Mouse (Mus musculus) gastrocnemius, adult 2 months (tissue): Measurements from ENCODE around the gene Arpc4. TPM values are rescaled to one million over a fixed set of nuclear protein-coding genes. Genes with fewer than 3 reads are reported as not detected.

Experiments used
- DNase-seq: peaks from one replicate; pipeline ENCODE4 v3.0.0; 2022
- H3K27ac ChIP-seq: fragments of 200-600 bp; 2 replicates; pipeline ENCODE4 v1.8.1; 2022; ENCODE audit warnings: mild to moderate bottlenecking
- H3K4me3 ChIP-seq: fragments of 200-600 bp; 2 replicates; pipeline ENCODE4 v1.8.1; 2022; ENCODE audit warnings: mild to moderate bottlenecking, moderate library complexity
- CTCF ChIP-seq: fragments of 200-600 bp; IDR thresholded peaks from 2 replicates; pipeline ENCODE4 v1.8.1; 2022; ENCODE audit warnings: antibody characterized with exemption, mild to moderate bottlenecking, moderate library complexity
- intact Hi-C: fragments of 180-260 bp; cut with DNase I; formaldehyde crosslinking; loops from one replicate; pipeline ENCODE4 v1.15.1; 2025
- microRNA-seq: library from miRNA; unstranded; fragments of <30 nt; microRNA quantifications from one replicate; pipeline ENCODE4 v1.2.0, GENCODE M21; 2021
- total RNA-seq, 2 experiments: library from RNA; stranded (reverse); gene quantifications; 2 replicates each; pipeline ENCODE4 v1.2.3; 2021

Arpc4 gene
- total RNA-seq, 2 experiments from 2014 or later = 47.4 to 53.4 TPM

DNA sequence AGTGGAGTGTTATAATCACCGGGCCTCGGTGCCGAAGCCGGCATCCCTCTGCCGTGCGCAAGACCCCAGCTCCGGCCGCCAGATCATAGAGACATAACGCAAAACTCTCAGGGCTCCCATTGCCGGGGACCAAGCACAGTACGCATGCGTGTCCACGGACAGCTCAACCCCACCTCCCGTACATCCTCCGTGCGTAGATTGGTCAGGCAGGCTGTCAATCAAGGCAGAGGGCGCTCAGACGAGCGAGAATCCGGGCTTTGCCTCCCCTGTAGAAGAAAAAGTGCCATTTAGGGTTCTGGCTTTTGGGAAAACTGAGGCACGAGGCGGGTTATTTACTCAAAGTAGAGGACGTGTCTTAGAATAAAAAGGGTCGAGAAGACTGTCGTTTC is 41.3 kb downstream of the Arpc4 start, which contains the start of gene Rpusd3:
Gene Rpusd3 (minus strand): TSS at position 142 of the 389 bp plus-strand sequence.
- peak; percentile 100 for DNase-seq
- TF ChIP-seq CTCF = no peak
- peak within 1 kb of the TSS; percentile 91 for H3K4me3 ChIP-seq
- intact Hi-C loops = no loop called here
- H3K27ac ChIP-seq = peak within 1 kb of the TSS; percentile 91

DNA sequence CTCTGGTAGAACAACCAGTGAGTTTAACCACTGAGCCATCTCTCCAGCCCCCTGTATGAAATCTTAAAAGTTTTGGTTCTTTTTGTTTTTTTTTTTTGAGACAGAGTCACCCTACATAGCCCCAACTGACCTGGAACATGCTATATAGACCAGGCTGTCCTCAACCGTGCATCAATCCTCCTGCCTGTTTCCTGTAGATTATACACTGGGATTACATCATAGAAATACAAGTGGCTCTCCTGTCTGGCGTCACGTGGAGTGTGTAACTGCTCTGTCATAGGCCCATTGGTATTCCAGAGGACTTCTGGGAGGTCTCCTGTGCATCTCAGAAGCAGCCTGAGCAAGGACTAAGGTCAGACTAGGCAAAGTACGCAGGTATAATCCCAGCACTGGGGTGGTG is 45.1 kb downstream of the Arpc4 start:
- Histone ChIP-seq H3K4me3 (no peak overlapping the region), H3K27ac (no peak overlapping the region)
- DNase-seq = no peak
- intact Hi-C loops = no loop called here
- no peak for TF ChIP-seq CTCF

DNA sequence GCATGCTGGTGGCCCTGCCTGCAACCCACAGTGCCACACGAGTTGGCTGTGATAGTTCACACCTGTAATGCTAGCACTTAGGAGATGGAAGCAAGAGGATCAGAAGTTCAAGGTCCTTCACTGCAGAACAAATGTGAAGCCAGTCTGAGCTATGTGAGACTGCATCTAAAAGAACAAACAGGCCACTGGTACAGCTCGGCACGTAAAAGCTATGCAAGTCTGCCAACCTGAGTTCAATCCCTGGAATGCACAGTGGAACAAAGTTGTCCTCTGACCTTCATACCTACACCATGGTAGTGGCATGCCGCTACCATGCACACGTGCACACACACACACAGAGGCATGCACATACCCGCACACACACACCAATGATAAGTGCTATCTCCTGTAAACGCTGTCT is 46.3 kb downstream of the Arpc4 start:
- DNase-seq = no peak
- intact Hi-C loops = no loop called here
- peak; percentile 35 for TF ChIP-seq CTCF
- Histone ChIP-seq H3K4me3 (no peak overlapping the region), H3K27ac (no peak overlapping the region)

DNA sequence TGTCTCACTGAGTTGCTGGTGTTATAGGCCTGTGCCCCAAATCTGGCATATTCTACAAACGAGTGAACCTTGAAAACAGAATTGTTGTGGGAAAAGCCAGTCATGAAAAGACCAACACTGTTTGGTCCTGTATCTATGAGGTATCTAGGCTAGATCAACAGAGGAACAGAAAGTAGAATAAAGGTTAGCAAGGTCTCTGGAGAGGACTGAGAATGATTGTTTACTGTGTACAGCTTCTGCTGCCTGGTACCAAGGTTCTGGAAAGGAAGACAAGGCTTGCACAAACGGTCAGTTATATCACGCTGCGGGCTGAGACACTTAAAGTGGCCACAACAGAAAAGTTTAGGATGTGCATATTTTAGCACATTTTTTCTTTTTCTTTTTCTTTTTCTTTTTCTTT is 48.8 kb downstream of the Arpc4 start:
- no peak overlapping the region for H3K4me3 ChIP-seq
- intact Hi-C loops = no loop called here
- DNase-seq = no peak
- TF ChIP-seq CTCF = no peak
- H3K27ac ChIP-seq = no peak overlapping the region

DNA sequence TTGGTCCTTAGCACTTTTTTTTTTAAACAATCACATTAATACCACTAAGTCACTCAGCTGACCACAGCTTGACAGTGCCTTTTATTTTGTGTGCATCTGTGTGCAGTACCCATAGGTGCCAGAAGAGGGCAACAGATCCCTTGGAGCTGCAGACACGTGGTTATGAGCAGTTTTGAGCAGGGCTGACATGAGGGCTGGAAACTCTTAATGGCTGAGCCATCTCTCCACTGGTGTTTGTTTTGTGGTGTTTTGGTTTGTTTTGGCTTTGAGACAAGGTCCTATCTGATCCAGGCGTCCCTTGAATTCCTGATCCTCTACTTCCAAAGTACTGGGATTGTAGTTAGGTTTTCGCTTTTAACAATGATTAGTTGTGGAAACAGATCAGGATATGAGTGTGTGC is 49.5 kb downstream of the Arpc4 start:
- no peak for DNase-seq
- intact Hi-C loops = no loop called here
- no peak overlapping the region for H3K4me3 ChIP-seq
- H3K27ac ChIP-seq = no peak overlapping the region
- peak; percentile 58 for TF ChIP-seq CTCF

DNA sequence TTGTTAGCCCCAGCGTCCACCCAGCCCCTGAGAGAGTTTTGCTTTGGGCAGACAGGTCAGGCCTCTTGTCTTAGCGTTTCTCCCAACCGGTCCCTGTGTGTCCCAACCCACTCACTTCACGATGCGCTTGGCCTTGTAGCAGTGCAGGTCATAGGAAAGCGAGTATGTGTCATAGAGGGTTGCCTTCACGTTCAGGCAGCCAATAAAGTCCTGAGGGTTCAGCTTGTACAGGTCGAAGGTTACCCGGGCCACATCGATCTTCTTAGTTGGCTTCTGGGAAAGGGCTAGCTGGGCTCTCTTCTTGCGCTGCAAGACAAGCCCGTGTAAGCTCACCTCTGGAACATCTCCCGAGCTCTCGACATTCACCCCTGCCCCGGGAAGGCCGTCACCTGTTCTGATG is 50.1 kb downstream of the Arpc4 start:
- no peak overlapping the region for H3K4me3 ChIP-seq
- H3K27ac ChIP-seq = no peak overlapping the region
- intact Hi-C loops = no loop called here
- DNase-seq = no peak
- TF ChIP-seq CTCF = no peak

DNA sequence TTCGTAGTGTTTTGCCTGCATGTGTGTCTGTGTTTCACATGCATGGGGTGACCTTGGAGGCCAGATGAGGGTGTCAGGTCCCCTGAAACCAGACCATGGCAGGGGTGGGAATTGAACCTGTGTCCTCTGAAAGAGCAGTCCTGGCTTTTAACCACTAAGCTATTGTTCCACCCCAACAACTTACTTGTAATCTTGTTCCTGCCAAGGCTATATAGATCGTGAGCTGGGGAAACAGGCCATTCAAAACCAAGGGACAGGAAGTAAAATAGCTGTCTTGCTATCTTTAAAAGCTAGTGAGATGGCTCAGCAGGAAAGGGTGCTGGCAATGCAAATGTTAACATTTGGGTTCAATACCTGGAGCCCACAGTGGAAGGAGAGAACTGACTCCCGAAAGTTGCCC is 52.0 kb downstream of the Arpc4 start:
- Histone ChIP-seq H3K27ac (no peak overlapping the region), H3K4me3 (no peak overlapping the region)
- DNase-seq = no peak
- intact Hi-C loops = no loop called here
- no peak for TF ChIP-seq CTCF

DNA sequence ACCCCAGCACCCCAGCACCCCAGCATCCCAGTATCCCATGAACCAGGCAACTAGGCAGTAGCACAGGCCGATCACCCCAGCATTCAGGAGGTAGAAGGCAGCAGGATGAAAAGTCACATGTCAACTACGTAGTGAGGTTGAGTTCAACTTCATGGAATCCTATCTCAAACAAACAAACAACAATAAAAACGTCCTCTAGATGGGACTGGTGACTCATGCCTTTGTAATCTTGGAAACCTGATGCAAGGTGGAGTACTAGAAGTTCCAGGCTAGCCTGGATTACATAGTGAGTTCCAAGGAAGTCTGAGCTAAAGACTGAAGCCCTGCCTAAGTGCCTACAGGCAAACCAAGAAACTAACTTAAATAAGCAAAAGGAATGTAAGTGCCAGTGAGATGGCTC is 52.9 kb downstream of the Arpc4 start:
- TF ChIP-seq CTCF = no peak
- intact Hi-C loops = no loop called here
- DNase-seq = no peak
- H3K4me3 ChIP-seq = no peak overlapping the region
- H3K27ac ChIP-seq = no peak overlapping the region

DNA sequence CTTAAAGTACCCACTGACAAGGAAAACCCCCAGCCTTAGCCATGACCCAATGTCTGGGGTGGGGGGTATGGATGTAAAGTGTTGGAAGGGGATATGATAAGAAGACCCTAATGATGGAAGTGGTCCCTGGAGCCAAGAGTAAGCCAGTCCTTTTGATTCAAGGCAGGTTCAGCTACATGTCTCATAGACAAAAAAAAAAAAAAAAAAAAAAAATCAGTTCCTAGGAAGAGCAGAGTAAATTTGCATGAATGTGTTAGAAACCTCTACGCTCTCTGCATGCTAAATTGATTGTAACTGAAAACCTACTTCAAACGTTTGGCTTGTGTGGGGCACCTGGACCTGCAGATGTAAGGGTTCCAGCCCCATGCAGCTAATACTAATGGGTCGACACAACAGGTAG is 53.9 kb downstream of the Arpc4 start:
- DNase-seq = no peak
- no peak overlapping the region for H3K4me3 ChIP-seq
- intact Hi-C loops = no loop called here
- H3K27ac ChIP-seq = no peak overlapping the region
- no peak for TF ChIP-seq CTCF

DNA sequence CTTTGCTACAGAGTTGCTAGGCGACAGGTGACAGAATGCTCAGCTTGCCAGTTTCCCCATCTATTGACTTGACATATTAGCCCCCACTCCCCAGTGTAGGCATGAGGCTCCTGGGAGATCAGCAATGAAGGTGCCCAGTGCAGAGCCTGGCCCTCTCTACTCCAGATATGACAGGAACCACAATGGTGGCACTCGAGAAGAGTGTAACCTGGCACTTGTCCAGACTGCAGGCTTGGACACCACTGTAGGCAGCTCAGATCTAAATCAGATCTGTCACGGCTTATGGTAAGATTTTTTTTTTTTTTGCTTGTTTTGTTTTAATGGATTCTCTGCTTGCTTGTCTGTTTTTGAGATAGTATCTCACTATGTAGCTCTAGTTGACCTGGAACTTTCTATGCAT is 55.7 kb downstream of the Arpc4 start:
- no peak overlapping the region for H3K27ac ChIP-seq
- DNase-seq = no peak
- intact Hi-C loops = no loop called here
- TF ChIP-seq CTCF = no peak
- no peak overlapping the region for H3K4me3 ChIP-seq

DNA sequence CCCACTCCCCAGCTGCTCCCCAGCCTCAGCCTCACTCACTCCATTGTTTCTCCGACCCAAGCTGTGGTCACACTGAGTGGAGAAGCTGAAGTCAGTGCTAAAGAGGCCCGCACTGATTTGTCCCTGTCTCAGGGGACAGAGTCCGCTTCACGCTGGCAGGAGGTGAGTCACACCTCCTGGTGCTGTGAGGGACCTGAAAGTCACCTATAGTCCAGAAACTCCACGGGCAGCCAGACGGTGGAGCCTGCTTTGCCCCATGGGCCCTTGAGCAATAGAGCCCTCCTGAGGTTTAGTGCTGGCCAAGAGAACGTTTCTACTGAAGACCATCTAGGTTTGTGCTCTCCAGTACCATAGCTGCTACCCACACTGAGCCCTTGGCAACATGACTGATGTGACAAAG is 56.8 kb downstream of the Arpc4 start:
- TF ChIP-seq CTCF = no peak

DNA sequence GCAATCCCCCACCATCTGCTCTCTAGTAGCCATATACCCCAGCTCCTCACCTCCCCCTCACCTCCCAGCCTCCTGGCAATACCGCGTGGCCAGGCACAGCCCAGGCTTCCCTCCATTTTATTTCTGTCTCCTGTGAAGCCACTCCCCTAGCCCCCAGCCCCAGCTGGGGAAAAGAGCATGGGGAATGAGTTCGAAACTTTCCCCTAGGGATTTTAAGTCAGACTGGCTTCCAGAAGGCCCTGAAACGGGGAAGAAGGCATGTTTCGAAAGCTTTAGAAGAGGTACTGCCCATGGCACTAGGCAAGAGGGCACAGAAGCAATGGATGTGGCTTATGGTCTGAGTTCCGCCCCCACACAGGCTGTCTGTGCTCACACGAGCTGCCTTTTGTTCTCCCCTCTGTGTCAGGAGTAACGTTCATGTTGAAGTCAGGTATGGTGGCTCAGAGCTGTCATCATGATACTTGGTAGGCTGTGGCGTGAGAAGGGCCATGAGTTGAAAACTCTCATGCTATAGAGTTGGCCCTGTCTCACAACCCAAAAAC is 57.8 kb downstream of the Arpc4 start, which contains the start of gene Cidec:
Gene Cidec (minus strand): TSS at position 97 of the 542 bp plus-strand sequence.
- intact Hi-C loops = no loop called here
- H3K4me3 ChIP-seq = no peak within 1 kb of the TSS
- DNase-seq = no peak
- no peak within 1 kb of the TSS for H3K27ac ChIP-seq
- no peak for TF ChIP-seq CTCF

More for the DNA sequence above, 56.8 kb downstream of the Arpc4 start:
- Histone ChIP-seq H3K4me3 (no peak overlapping the region), H3K27ac (no peak overlapping the region)
- no peak for DNase-seq
- intact Hi-C loops = no loop called here

DNA sequence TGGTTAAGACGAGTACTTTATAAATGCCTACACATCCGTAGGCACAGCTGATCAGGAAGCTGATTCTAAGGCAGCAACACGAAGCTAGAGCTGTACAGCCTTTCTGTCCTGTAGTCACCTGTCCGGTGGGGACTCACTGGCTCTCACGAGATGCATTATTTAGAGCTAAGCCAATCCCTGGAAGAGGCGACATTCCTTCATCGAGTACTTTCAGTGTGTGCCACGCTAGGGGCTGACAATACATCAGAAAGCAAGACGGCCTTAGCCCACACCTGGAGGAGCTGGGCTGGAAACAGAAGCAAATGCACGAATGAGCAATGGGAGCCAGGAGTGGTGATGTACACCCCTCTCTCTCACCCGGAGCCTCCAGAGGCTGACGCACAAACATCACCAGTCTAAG is 59.2 kb downstream of the Arpc4 start:
- intact Hi-C loops = no loop called here
- Histone ChIP-seq H3K4me3 (no peak overlapping the region), H3K27ac (no peak overlapping the region)
- no peak for TF ChIP-seq CTCF
- no peak for DNase-seq

DNA sequence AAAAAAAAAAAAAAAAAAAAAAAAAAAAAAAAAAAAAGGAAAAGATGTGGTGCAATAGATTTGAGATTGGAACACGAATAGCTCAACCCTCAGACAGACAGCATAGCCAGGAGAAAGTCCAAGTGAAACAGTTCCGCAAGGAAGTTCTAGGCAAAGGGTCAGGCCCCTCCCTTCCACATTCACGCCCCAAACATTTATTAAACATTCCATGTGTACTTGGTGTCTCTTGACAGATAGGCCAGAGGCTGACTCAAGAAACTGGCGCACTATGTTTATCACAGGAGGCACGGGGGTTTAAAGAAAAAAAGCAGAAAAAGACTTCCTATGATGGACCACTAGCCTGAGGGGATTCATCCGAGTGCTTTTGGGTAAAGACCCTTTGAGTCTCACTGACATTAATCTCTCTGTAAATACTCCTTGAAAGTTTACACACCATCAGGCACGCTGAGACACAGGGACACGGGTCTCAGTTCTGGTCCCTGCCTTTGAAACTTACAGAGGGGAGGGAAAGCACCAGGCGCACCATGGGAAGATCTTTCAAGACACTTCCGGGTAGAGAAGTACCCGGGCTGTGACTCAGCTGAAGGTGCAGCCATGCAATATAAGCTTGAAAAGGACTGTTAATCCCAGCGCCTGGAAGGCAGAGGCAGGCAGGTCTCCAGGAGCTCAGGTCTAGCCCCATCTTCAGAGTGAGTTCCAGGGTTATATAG is 61.0 kb downstream of the Arpc4 start:
- intact Hi-C loops = no loop called here
- no peak overlapping the region for H3K27ac ChIP-seq
- TF ChIP-seq CTCF = no peak
- DNase-seq = no peak
- H3K4me3 ChIP-seq = no peak overlapping the region

Small RNA genes within 50 kb of the gene (microRNA-seq; reads per million reads assigned to microRNA genes)
- gene Gm24387 = not detected

Other genes with a start within 250 kb of the Arpc4 start
- gene Lhfpl4, start 182.7 kb upstream of the Arpc4 start, total RNA-seq = under 1 TPM; 0.39 to 0.54 TPM
- 10 to 100 TPM; 14.9 to 16.0 TPM for gene Mtmr14, start 140.3 kb upstream of the Arpc4 start, total RNA-seq
- not detected for gene Cpne9, start 95.8 kb upstream of the Arpc4 start, total RNA-seq
- 10 to 100 TPM; 10.2 to 10.3 TPM for gene Brpf1, start 71.0 kb upstream of the Arpc4 start, total RNA-seq
- gene Ogg1, start 51.1 kb upstream of the Arpc4 start, total RNA-seq = 1 to 10 TPM; 3.9 to 5.2 TPM
- gene Camk1, start 34.1 kb upstream of the Arpc4 start, total RNA-seq = 10 to 100 TPM; 39.3 to 39.5 TPM
- gene Tada3, start 232 bp upstream of the Arpc4 start, total RNA-seq = 10 to 100 TPM; 14.1 to 15.5 TPM
- 1 to 10 TPM in 1 of 2 experiments, under 1 TPM in 1; 0.48 to 1.3 TPM for gene Ttll3, start 11.1 kb downstream of the Arpc4 start, total RNA-seq
- gene Rpusd3, start 41.2 kb downstream of the Arpc4 start, total RNA-seq = 1 to 10 TPM; 7.7 to 8.3 TPM
- 1 to 10 TPM in 1 of 2 experiments, under 1 TPM in 1; 0.97 to 5.0 TPM for gene Cidec, start 57.6 kb downstream of the Arpc4 start, total RNA-seq
- 10 to 100 TPM; 28.2 to 29.7 TPM for gene Jagn1, start 64.5 kb downstream of the Arpc4 start, total RNA-seq
- gene Il17re, start 80.4 kb downstream of the Arpc4 start, total RNA-seq = under 1 TPM; 0.25 to 0.26 TPM
- 1 to 10 TPM; 4.2 to 4.7 TPM for gene Il17rc, start 93.3 kb downstream of the Arpc4 start, total RNA-seq
- gene Creld1, start 105.2 kb downstream of the Arpc4 start, total RNA-seq = 10 to 100 TPM; 47.5 to 54.4 TPM
- under 1 TPM; 0.08 to 0.11 TPM for gene Prrt3, start 123.8 kb downstream of the Arpc4 start, total RNA-seq
- gene Emc3, start 153.5 kb downstream of the Arpc4 start, total RNA-seq = 10 to 100 TPM; 54.9 to 63.2 TPM
- under 1 TPM; 0.10 to 0.28 TPM for gene Fancd2, start 153.6 kb downstream of the Arpc4 start, total RNA-seq
- gene Fancd2os, start 222.6 kb downstream of the Arpc4 start, total RNA-seq = not detected
- gene Brk1, start 226.7 kb downstream of the Arpc4 start, total RNA-seq = 10 to 100 TPM; 37.3 to 46.0 TPM
- 1 to 10 TPM; 5.1 to 5.9 TPM for gene Vhl, start 245.8 kb downstream of the Arpc4 start, total RNA-seq